Mouse (Mus musculus) intestine, postnatal 0 days (tissue): ENCODE results near the gene Gm10337. TPM values are rescaled to one million over a fixed set of nuclear protein-coding genes. Genes with fewer than 3 reads are reported as not detected.

ENCODE experiments used
- ATAC-seq: fragments of 200-750 bp; cut with Nextera tagmentation; 2 replicates; pipeline ENCODE4 v1.8.0; 2017; ENCODE audit warnings: mild to moderate bottlenecking, moderate TSS enrichment, moderate library complexity
- H3K27ac ChIP-seq: fragments of 300-500 bp; sonication (generic); 2 replicates; pipeline ENCODE4 v1.5.1; 2014; ENCODE audit warnings: mild to moderate bottlenecking, low read depth, low read length, moderate library complexity
- H3K27me3 ChIP-seq: fragments of 300-500 bp; sonication (generic); replicated peaks from 2 replicates; pipeline ENCODE4 v1.6.1; 2014; ENCODE audit warnings: low read length, mixed read lengths; ENCODE audit not compliant: control insufficient read depth, insufficient read depth
- H3K36me3 ChIP-seq: fragments of 300-500 bp; sonication (generic); 2 replicates; pipeline ENCODE4 v1.6.1; 2014; ENCODE audit warnings: mild to moderate bottlenecking, moderate library complexity; ENCODE audit not compliant: control insufficient read depth, insufficient read depth
- H3K4me1 ChIP-seq: fragments of 300-500 bp; sonication (generic); replicated peaks from 2 replicates; pipeline ENCODE4 v1.6.1; 2014; ENCODE audit warnings: antibody characterized with exemption, low read length, mixed read lengths; ENCODE audit not compliant: control insufficient read depth, insufficient read depth
- H3K4me2 ChIP-seq: fragments of 300-500 bp; sonication (generic); replicated peaks from 2 replicates; pipeline ENCODE4 v1.6.1; 2014; ENCODE audit warnings: low read depth, mild to moderate bottlenecking, moderate library complexity
- H3K4me3 ChIP-seq: fragments of 300-500 bp; sonication (generic); 2 replicates; pipeline ENCODE4 v1.5.1; 2014; ENCODE audit warnings: low read depth, low read length
- H3K9ac ChIP-seq: fragments of 300-500 bp; sonication (generic); 2 replicates; pipeline ENCODE4 v1.6.1; 2014; ENCODE audit warnings: mild to moderate bottlenecking, low read depth, low read length
- H3K9me3 ChIP-seq: fragments of 300-500 bp; sonication (generic); 2 replicates; pipeline ENCODE4 v1.6.1; 2016; ENCODE audit warnings: mixed run types; ENCODE audit not compliant: control insufficient read depth
- CTCF ChIP-seq: sonication (generic); IDR thresholded peaks from 2 replicates; pipeline ENCODE4 v1.5.1; 2016; ENCODE audit warnings: low read depth, mild to moderate bottlenecking, control low read depth, antibody characterized with exemption, moderate library complexity
- WGBS: fragments of 180-500 bp; shearing (Covaris S2); extraction: QIAGEN DNeasy Blood & Tissue Kit; methylation state at CpG from one replicate; pipeline ENCODE4 v1.1.7; 2014; 5-methylcytosine and 5-hydroxymethylcytosine counted together
- polyA plus RNA-seq: library from polyadenylated mRNA; unstranded; fragments of >200 nt; fragmentation: Nextera tagmentation; extraction: Ambion mirVana; gene quantifications from 2 replicates; pipeline ENCODE4 v1.2.1, GENCODE M21; 2015

Gene Gm10337
- polyA plus RNA-seq: 3.5 TPM in 1 of 2 replicates, not detected in the other

- TF ChIP-seq CTCF: no peak
- no peak within 1 kb of the TSS for H3K4me3 ChIP-seq
- no peak within 1 kb of the TSS for H3K4me2 ChIP-seq
- no peak within 1 kb of the TSS for H3K9ac ChIP-seq
- peak within 1 kb of the TSS; percentile 74 for H3K27ac ChIP-seq
- H3K27me3 ChIP-seq: no peaks in the 10 kb centered on the region
- H3K4me1 ChIP-seq: no peaks in the 10 kb centered on the region
- peaks cover 49% of the 10 kb centered on the region for H3K36me3 ChIP-seq
- WGBS: 92% methylated on average over 1 of the region's 1 CpGs
- H3K9me3 ChIP-seq: no peaks in the 10 kb centered on the region
- no peak for ATAC-seq
These were observed at the start of gene Gm10337 for GRCm38 (mm10) chr15:102503447-102503846. Gene Gm10337 (plus strand): TSS chr15:102503722.

DNA sequence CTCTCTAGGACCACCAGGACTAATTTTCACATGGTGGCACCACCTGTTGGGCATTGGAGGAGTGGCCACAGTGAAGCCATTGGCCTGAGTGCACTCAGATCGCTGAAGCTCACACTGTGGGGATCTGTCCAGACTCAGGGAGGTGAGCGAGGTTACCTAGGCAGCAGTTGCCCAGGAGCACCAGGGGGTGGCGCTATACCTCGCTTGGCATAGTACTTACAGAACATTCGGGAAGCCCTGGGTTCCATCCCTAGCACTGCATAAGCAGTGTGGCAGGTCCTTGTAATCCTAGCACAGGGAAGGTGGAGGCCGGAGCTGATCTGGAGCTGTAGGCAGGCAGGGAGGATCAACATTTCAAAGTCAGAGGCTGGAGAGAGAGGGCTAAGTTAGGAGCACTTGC lies 47.5 kb upstream of the Gm10337 start:
- 41% methylated on average over 6 of the region's 6 CpGs for WGBS
- TF ChIP-seq CTCF: peak; percentile 67
- no peaks in the 10 kb centered on the region for H3K36me3 ChIP-seq
- H3K9ac ChIP-seq: no peak overlapping the region
- H3K4me2 ChIP-seq: no peak overlapping the region
- no peak overlapping the region for H3K4me3 ChIP-seq
- H3K9me3 ChIP-seq: no peaks in the 10 kb centered on the region
- no peak overlapping the region for H3K27ac ChIP-seq
- H3K27me3 ChIP-seq: no peaks in the 10 kb centered on the region
- ATAC-seq: no peak
- no peaks in the 10 kb centered on the region for H3K4me1 ChIP-seq

DNA sequence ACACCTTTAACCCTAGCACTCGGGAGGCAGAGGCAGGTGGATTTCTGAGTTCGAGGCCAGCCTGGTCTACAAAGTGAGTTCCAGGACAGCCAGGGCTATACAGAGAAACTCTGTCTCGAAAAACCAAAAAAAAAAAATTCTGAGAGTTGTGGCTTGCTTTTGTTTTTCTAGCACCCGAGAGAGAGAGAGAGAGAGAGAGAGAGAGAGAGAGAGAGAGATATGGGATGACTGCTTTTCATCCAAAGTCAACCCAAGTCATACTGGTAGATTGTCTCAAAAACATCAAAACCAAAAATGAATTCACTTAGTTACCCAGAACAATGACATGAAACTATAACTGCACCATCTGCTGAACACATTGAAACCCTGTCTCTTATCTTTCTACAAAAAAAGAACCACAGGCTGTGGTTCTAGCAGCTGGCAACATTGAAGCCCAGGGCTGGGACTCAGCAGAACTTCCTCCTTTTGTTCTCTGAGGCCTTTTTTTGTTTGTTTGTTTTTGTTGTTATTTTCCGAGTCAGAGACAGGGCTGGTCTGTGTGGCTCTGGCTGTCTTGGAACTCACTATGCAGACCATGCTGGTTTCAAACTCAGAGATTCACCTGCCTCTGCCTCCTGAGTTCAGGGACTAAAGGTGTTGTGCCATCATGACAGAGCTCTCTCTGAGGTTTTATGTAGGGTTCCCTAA lies 45.3 kb upstream of the Gm10337 start:
- TF ChIP-seq CTCF: no peak
- H3K4me3 ChIP-seq: peak overlapping the region; percentile 60; the same call in 1 of the 2 replicates
- WGBS: 71% methylated on average over 5 of the region's 5 CpGs
- H3K27me3 ChIP-seq: no peaks in the 10 kb centered on the region
- H3K4me1 ChIP-seq: no peaks in the 10 kb centered on the region
- H3K4me2 ChIP-seq: peak overlapping the region; percentile 66
- H3K9me3 ChIP-seq: no peaks in the 10 kb centered on the region
- peaks cover 6% of the 10 kb centered on the region; the same call in 1 of the 2 replicates for H3K36me3 ChIP-seq
- H3K27ac ChIP-seq: 0 out of 2 replicates have a peak overlapping the region, but pooled peaks have one; percentile 41
- H3K9ac ChIP-seq: no peak overlapping the region
- no peak for ATAC-seq

DNA sequence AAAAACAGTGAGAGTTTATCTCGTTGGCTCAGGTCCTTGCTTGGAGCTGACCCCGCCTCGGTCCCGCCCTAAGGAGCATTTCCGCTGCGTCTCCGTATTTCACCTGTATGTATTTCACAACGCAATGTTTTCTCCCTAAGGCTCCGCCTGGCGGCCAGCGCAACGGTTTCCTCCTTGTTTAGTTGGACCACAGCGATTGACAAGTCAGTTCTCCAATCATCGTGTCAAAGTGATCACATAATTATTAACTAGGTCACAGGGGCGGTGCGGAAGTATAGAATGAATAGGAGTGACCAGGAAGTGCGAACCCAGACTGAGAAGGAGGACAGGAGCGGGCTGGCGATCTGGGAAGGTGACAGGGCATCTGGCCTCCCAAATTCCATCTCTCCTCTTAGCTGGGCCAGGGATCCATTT lies 44.6 kb upstream of the Gm10337 start, which contains the start of gene Prr13:
Gene Prr13, plus strand, starts transcription at position 125 of the 414 bp plus-strand sequence.
- Histone ChIP-seq H3K9ac (peak within 1 kb of the TSS; percentile 28; the same call in 1 of the 2 replicates), H3K27me3 (no peaks in the 10 kb centered on the region), H3K9me3 (no peaks in the 10 kb centered on the region), H3K4me1 (no peaks in the 10 kb centered on the region), H3K36me3 (peaks cover 13% of the 10 kb centered on the region; the same call in 1 of the 2 replicates), H3K27ac (peak within 1 kb of the TSS; percentile 47; the same call in 1 of the 2 replicates), H3K4me2 (peak within 1 kb of the TSS; percentile 66), H3K4me3 (peak within 1 kb of the TSS; percentile 60)
- peak; percentile 90 for ATAC-seq
- TF ChIP-seq CTCF: peak; percentile 86
- under 1% methylated on average over 19 of the region's 19 CpGs for WGBS

- ATAC-seq: 0 out of 2 replicates have a peak, but pooled peaks have one; percentile 34
- H3K9ac ChIP-seq: peak overlapping the region; percentile 28; the same call in 1 of the 2 replicates
- H3K9me3 ChIP-seq: no peaks in the 10 kb centered on the region
- H3K36me3 ChIP-seq: peaks cover 14% of the 10 kb centered on the region; the same call in 1 of the 2 replicates
- H3K27ac ChIP-seq: peak overlapping the region; percentile 47; the same call in 1 of the 2 replicates
- peak overlapping the region; percentile 66 for H3K4me2 ChIP-seq
- 15% methylated on average over 6 of the region's 6 CpGs for WGBS
- TF ChIP-seq CTCF: no peak
- peak overlapping the region; percentile 60 for H3K4me3 ChIP-seq
- H3K4me1 ChIP-seq: no peaks in the 10 kb centered on the region
- no peaks in the 10 kb centered on the region for H3K27me3 ChIP-seq
These were observed 44.1 kb upstream of the Gm10337 start for GRCm38 (mm10) chr15:102459381-102459780.

DNA sequence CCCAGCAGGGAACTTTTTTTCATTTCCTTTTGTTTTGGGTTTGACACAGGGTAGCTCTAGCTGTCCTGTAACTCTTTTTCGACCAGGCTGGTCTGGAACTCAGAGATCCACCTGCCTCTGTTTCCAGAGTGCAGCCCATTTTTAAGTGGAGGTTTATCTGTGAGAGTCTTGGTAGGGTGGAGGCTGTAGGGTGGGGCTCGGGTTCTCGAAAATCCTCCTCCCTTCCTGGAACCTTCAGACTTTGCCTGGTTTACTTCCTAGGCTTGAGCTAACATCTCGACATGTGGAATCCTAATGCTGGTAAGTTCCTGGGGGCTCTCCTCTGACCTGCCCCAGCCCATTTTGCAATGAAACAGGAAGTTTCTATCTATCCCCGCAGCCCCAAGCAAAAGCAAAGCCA lies 43.7 kb upstream of the Gm10337 start:
- Histone ChIP-seq H3K27me3 (no peaks in the 10 kb centered on the region), H3K4me2 (peak overlapping the region; percentile 66), H3K4me3 (peak overlapping the region; percentile 60), H3K27ac (peak overlapping the region; percentile 10; the same call in 1 of the 2 replicates), H3K9me3 (no peaks in the 10 kb centered on the region), H3K36me3 (peaks cover 14% of the 10 kb centered on the region; the same call in 1 of the 2 replicates), H3K4me1 (no peaks in the 10 kb centered on the region), H3K9ac (0 out of 2 replicates have a peak overlapping the region, but pooled peaks have one; percentile 4)
- no peak for TF ChIP-seq CTCF
- 36% methylated on average over 5 of the region's 5 CpGs for WGBS
- ATAC-seq: 0 out of 2 replicates have a peak, but pooled peaks have one; percentile 6
